Mouse (Mus musculus) limb, embryonic 13.5 days (tissue): ENCODE measurements at regions not wholly inside any gene's neighbourhood (a gene's known extent, or its start where the extent isn't known, plus 50 kb on each side); places are given as distances from the start of the nearest gene placed in this dataset.

Experiments used
- ATAC-seq: fragments of 200-750 bp; cut with Nextera tagmentation; 2 replicates; pipeline ENCODE4 v1.8.0; 2017; ENCODE audit warnings: low read depth, moderate number of reproducible peaks, moderate TSS enrichment; ENCODE audit not compliant: low FRiP score
- H3K27ac ChIP-seq: fragments of 300-500 bp; sonication (generic); 2 replicates; pipeline ENCODE4 v1.5.1; 2015; ENCODE audit warnings: inconsistent platforms, mild to moderate bottlenecking, moderate library complexity
- H3K27me3 ChIP-seq: fragments of 300-500 bp; sonication (generic); 2 replicates; pipeline ENCODE4 v1.6.1; 2015; ENCODE audit warnings: mild to moderate bottlenecking, inconsistent platforms
- H3K36me3 ChIP-seq: fragments of 300-500 bp; sonication (generic); 2 replicates; pipeline ENCODE4 v1.6.1; 2015; ENCODE audit warnings: inconsistent platforms, mild to moderate bottlenecking, moderate library complexity
- H3K4me1 ChIP-seq: fragments of 300-500 bp; sonication (generic); 2 replicates; pipeline ENCODE4 v1.6.1; 2015; ENCODE audit warnings: inconsistent platforms
- H3K4me2 ChIP-seq: fragments of 300-500 bp; sonication (generic); replicated peaks from 2 replicates; pipeline ENCODE4 v1.6.1; 2015; ENCODE audit warnings: inconsistent platforms, mild to moderate bottlenecking, moderate library complexity
- H3K4me3 ChIP-seq: fragments of 300-500 bp; sonication (generic); 2 replicates; pipeline ENCODE4 v1.5.1; 2015; ENCODE audit warnings: moderate library complexity, mild to moderate bottlenecking, inconsistent platforms
- H3K9ac ChIP-seq: fragments of 300-500 bp; sonication (generic); 2 replicates; pipeline ENCODE4 v1.6.1; 2015; ENCODE audit warnings: mild to moderate bottlenecking, inconsistent platforms
- H3K9me3 ChIP-seq: fragments of 300-500 bp; sonication (generic); 2 replicates; pipeline ENCODE4 v1.6.1; 2016; ENCODE audit warnings: inconsistent platforms
- WGBS: fragments of 180-500 bp; shearing (Covaris S2); methylation state at CpG from one replicate; pipeline ENCODE4 v1.1.7; 2015; 5-methylcytosine and 5-hydroxymethylcytosine counted together

- WGBS, result 75% methylated on average over 7 of the region's 7 CpGs
- no peak for ATAC-seq
- no peaks in the 10 kb centered on the region for H3K9me3 ChIP-seq
- no peaks in the 10 kb centered on the region for H3K36me3 ChIP-seq
- H3K4me2 ChIP-seq, result no peak overlapping the region
- H3K27me3 ChIP-seq, result no peaks in the 10 kb centered on the region
- no peaks in the 10 kb centered on the region for H3K4me1 ChIP-seq
- H3K4me3 ChIP-seq, result no peak overlapping the region
- H3K9ac ChIP-seq, result no peak overlapping the region
- no peak overlapping the region for H3K27ac ChIP-seq
Observed at GRCm38 (mm10) chr16:9217361-9217760, 387.5 kb downstream of the 1810013L24Rik start.

- H3K27ac ChIP-seq, result no peak overlapping the region
- no peaks in the 10 kb centered on the region for H3K36me3 ChIP-seq
- H3K4me2 ChIP-seq, result no peak overlapping the region
- H3K27me3 ChIP-seq, result no peaks in the 10 kb centered on the region
- no peaks in the 10 kb centered on the region for H3K4me1 ChIP-seq
- no peak overlapping the region for H3K4me3 ChIP-seq
- no peaks in the 10 kb centered on the region for H3K9me3 ChIP-seq
- ATAC-seq, result no peak
- no peak overlapping the region for H3K9ac ChIP-seq
Observed at GRCm38 (mm10) chr16:9230178-9230577, 400.3 kb downstream of the 1810013L24Rik start.

GRCm38 (mm10) chr16:9242099-9242498 lies 412.2 kb downstream of the 1810013L24Rik start:
- no peak overlapping the region for H3K9ac ChIP-seq
- no peaks in the 10 kb centered on the region for H3K4me1 ChIP-seq
- H3K4me2 ChIP-seq, result no peak overlapping the region
- peaks cover 6% of the 10 kb centered on the region; the same call in 1 of the 2 replicates for H3K9me3 ChIP-seq
- WGBS, result 82% methylated on average over 4 of the region's 4 CpGs
- no peaks in the 10 kb centered on the region for H3K36me3 ChIP-seq
- no peak overlapping the region for H3K27ac ChIP-seq
- no peaks in the 10 kb centered on the region for H3K27me3 ChIP-seq
- H3K4me3 ChIP-seq, result no peak overlapping the region
- no peak for ATAC-seq

DNA sequence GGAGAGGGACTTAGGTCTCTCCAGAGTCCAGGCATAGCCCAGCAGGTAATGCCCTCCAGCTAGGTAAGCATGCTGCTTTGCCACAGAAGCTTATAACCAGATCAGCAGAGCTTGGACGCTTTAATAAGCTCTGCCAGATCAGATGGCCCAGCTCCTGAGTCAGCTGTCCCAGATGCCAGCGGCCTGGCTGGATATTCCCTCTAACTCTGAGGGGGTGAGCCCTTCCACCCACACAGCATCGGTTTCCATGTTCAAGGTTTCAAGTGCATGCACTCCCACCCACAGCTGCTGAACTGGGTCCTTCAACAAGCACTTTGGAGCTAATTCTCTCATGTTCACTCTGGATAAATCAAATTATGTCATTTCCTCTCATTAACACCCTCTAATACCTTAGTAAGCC lies 417.3 kb downstream of the 1810013L24Rik start:
- 18% methylated on average over 3 of the region's 3 CpGs for WGBS
- no peak for ATAC-seq
- no peak overlapping the region for H3K9ac ChIP-seq
- no peaks in the 10 kb centered on the region for H3K27me3 ChIP-seq
- no peaks in the 10 kb centered on the region for H3K36me3 ChIP-seq
- H3K9me3 ChIP-seq, result no peaks in the 10 kb centered on the region
- no peak overlapping the region for H3K27ac ChIP-seq
- no peak overlapping the region for H3K4me3 ChIP-seq
- H3K4me2 ChIP-seq, result no peak overlapping the region
- H3K4me1 ChIP-seq, result no peaks in the 10 kb centered on the region

DNA sequence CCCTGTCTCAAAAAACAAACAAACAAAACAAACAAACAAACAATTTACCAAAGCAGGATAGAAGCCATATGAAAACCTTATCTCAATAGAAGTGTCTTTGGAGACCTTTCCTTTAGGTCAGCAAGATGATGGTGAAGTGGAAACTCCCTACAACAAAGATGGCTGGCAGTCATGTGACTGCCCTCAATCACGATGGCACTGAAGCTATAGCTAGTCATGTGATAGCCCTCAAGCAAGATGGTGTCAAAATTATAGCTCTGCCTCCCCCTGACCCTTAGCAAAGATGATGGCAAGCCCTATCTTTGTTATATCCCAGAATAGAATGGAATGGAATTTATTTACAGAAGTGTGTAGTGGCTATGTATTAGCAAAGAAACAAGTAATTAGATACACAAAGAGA lies 423.2 kb downstream of the 1810013L24Rik start:
- no peak overlapping the region for H3K4me2 ChIP-seq
- no peaks in the 10 kb centered on the region for H3K36me3 ChIP-seq
- no peaks in the 10 kb centered on the region for H3K4me1 ChIP-seq
- H3K27ac ChIP-seq, result no peak overlapping the region
- H3K9me3 ChIP-seq, result no peaks in the 10 kb centered on the region
- H3K27me3 ChIP-seq, result no peaks in the 10 kb centered on the region
- H3K9ac ChIP-seq, result no peak overlapping the region
- 90% methylated on average over 1 of the region's 1 CpGs for WGBS
- no peak overlapping the region for H3K4me3 ChIP-seq
- ATAC-seq, result no peak

- no peak overlapping the region for H3K4me3 ChIP-seq
- no peaks in the 10 kb centered on the region for H3K4me1 ChIP-seq
- H3K27me3 ChIP-seq, result no peaks in the 10 kb centered on the region
- H3K9me3 ChIP-seq, result no peaks in the 10 kb centered on the region
- no peak overlapping the region for H3K4me2 ChIP-seq
- H3K9ac ChIP-seq, result no peak overlapping the region
- no peak overlapping the region for H3K27ac ChIP-seq
- H3K36me3 ChIP-seq, result no peaks in the 10 kb centered on the region
- ATAC-seq, result no peak
- WGBS, result 39% methylated on average over 3 of the region's 3 CpGs
Observed at GRCm38 (mm10) chr16:9255351-9255750, 425.5 kb downstream of the 1810013L24Rik start.

DNA sequence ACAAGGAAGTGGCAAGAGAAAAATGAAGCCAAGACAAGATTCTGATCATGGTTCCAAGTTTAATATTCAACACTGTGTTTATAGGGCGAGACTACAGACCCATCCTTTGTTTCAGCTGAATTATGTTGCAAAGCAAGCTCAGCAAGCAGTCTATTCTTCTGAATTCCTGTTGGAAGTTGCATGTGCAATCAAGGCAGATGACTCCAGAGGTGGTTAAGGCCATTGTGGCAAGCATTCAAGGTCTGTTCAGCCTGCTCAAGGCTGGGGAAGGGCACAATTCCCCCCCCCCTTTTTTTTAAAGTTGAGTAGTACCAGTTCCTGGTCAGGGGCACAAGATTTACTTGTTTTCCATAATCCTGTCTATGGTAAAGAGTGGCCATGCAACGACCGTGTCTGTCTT lies 431.1 kb downstream of the 1810013L24Rik start:
- Histone ChIP-seq H3K27me3 (no peaks in the 10 kb centered on the region), H3K9me3 (no peaks in the 10 kb centered on the region), H3K4me1 (no peaks in the 10 kb centered on the region), H3K9ac (no peak overlapping the region), H3K36me3 (no peaks in the 10 kb centered on the region), H3K27ac (no peak overlapping the region), H3K4me3 (no peak overlapping the region), H3K4me2 (no peak overlapping the region)
- no peak for ATAC-seq
- WGBS, result 87% methylated on average over 3 of the region's 3 CpGs

DNA sequence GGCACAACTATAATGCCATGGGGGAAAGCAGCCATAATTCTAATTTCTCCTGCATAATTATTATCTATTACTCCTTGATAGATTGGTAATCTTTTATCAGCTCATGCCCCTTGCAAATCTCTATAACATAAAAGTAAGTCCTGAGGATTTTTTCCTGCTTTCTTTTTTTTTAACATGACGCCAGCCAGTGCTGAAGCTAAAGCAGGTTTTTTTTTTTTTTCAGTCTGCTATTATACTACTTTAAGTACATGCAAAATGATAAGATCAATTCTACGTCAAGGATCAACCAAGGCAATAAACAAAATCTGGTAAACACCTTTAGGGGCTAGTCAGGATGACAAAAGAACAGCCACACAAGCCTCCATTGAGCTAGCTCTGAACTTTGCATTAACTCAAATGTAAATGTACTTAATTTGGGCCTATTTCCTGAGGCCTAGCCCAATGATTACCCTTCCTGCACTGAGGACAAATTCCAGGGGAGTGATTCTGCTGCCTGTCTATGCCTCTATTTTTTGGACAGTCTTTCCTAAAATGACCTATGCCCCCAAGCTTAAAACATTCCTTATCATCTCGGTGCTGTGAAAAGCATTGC lies 434.8 kb downstream of the 1810013L24Rik start:
- no peak overlapping the region for H3K9ac ChIP-seq
- H3K9me3 ChIP-seq, result no peaks in the 10 kb centered on the region
- no peak overlapping the region for H3K27ac ChIP-seq
- WGBS, result 42% methylated on average over 3 of the region's 3 CpGs
- H3K4me2 ChIP-seq, result no peak overlapping the region
- H3K4me1 ChIP-seq, result no peaks in the 10 kb centered on the region
- ATAC-seq, result no peak
- H3K27me3 ChIP-seq, result no peaks in the 10 kb centered on the region
- no peak overlapping the region for H3K4me3 ChIP-seq
- no peaks in the 10 kb centered on the region for H3K36me3 ChIP-seq

DNA sequence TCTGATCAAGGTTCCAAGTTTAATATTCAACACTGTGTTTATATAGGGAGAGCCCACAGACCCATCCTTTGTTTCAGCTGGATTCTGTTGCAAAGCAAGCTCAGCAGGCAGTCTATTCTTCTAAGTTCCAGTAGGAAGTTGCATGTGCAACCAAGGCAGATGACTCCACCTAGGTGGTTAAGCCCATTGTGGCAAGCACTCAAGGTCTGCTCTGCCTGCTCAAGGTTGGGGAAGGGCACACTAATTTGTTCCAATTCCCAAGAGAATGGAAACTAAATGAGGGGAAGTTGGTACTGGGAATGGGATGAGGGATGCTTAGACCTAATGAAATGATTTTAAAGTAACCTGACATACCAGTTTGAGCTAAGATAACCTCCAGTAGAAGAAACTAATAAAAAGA lies 437.3 kb downstream of the 1810013L24Rik start:
- no peaks in the 10 kb centered on the region for H3K27me3 ChIP-seq
- no peak overlapping the region for H3K9ac ChIP-seq
- no peak overlapping the region for H3K4me2 ChIP-seq
- H3K36me3 ChIP-seq, result no peaks in the 10 kb centered on the region
- ATAC-seq, result no peak
- no peaks in the 10 kb centered on the region for H3K4me1 ChIP-seq
- no peak overlapping the region for H3K4me3 ChIP-seq
- no peaks in the 10 kb centered on the region for H3K9me3 ChIP-seq
- no peak overlapping the region for H3K27ac ChIP-seq

DNA sequence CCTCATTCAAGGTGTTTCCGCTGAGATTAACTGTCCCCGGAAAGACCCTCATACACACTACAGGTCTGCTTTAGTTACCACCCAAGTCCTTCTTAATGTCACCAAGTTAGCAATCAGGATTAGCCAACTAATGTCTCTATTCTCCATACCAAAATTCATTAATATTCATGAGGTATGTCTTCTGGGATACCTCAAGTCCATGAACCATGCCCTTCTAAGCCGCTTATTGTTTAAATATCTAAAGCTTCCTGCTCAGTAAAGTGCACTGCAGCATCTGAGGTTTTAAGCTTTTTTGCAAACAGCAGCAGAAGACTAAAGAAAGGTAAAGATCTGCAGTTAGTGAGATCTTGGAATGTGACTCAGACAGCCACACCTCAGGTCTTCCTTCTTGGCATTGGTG lies 440.2 kb downstream of the 1810013L24Rik start:
- H3K9me3 ChIP-seq, result no peaks in the 10 kb centered on the region
- H3K4me3 ChIP-seq, result no peak overlapping the region
- no peaks in the 10 kb centered on the region for H3K27me3 ChIP-seq
- no peak overlapping the region for H3K27ac ChIP-seq
- H3K36me3 ChIP-seq, result no peaks in the 10 kb centered on the region
- no peak overlapping the region for H3K4me2 ChIP-seq
- WGBS, result 86% methylated on average over 3 of the region's 3 CpGs
- H3K9ac ChIP-seq, result no peak overlapping the region
- H3K4me1 ChIP-seq, result no peaks in the 10 kb centered on the region
- no peak for ATAC-seq

DNA sequence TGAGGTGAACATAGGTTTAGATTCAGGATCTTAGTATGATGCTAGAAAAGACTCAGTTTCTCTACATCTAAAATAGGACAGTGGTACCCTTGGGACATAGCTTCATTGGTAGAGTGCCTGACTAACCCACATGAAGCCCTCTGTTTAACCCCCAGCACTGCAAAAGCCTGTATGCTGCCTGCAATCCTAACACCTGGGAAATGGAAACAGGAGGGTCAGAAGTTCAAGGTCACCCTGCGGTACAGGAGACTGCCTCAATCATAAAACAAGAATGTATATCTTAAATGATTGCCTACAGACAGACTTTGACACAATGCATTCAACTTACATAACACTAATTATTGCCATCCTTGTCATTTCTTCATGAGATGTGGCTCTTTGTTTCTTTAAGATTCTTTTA lies 440.8 kb downstream of the 1810013L24Rik start:
- Histone ChIP-seq H3K9me3 (no peaks in the 10 kb centered on the region), H3K4me2 (no peak overlapping the region), H3K4me3 (no peak overlapping the region), H3K9ac (no peak overlapping the region), H3K27me3 (no peaks in the 10 kb centered on the region), H3K27ac (no peak overlapping the region), H3K36me3 (no peaks in the 10 kb centered on the region), H3K4me1 (no peaks in the 10 kb centered on the region)
- ATAC-seq, result no peak
- WGBS, result 69% methylated on average over 1 of the region's 1 CpGs

- no peak for ATAC-seq
- no peaks in the 10 kb centered on the region for H3K27me3 ChIP-seq
- H3K9me3 ChIP-seq, result no peaks in the 10 kb centered on the region
- no peaks in the 10 kb centered on the region for H3K36me3 ChIP-seq
- no peak overlapping the region for H3K9ac ChIP-seq
- WGBS, result 77% methylated on average over 6 of the region's 6 CpGs
- no peak overlapping the region for H3K4me2 ChIP-seq
- H3K4me3 ChIP-seq, result no peak overlapping the region
- H3K4me1 ChIP-seq, result no peaks in the 10 kb centered on the region
- H3K27ac ChIP-seq, result no peak overlapping the region
Observed at GRCm38 (mm10) chr16:9273751-9274300, 443.9 kb downstream of the 1810013L24Rik start.

GRCm38 (mm10) chr16:9274583-9275100 lies 444.7 kb downstream of the 1810013L24Rik start:
- ATAC-seq, result no peak
- no peak overlapping the region for H3K9ac ChIP-seq
- 51% methylated on average over 7 of the region's 7 CpGs for WGBS

More at GRCm38 (mm10) chr16:9274583-9275100, 444.7 kb downstream of the 1810013L24Rik start:
- H3K4me1 ChIP-seq, result no peaks in the 10 kb centered on the region
- no peaks in the 10 kb centered on the region for H3K36me3 ChIP-seq
- H3K27ac ChIP-seq, result no peak overlapping the region
- H3K9me3 ChIP-seq, result no peaks in the 10 kb centered on the region
- H3K4me2 ChIP-seq, result no peak overlapping the region
- H3K27me3 ChIP-seq, result no peaks in the 10 kb centered on the region
- no peak overlapping the region for H3K4me3 ChIP-seq
